Mouse (Mus musculus): Measurements from ENCODE around the gene Ssh2. TPM values are rescaled to one million over a fixed set of nuclear protein-coding genes. Genes with fewer than 3 reads are reported as not detected.

The Ssh2 gene
- polyA plus RNA-seq, 1 experiment from 2014 or later: 10.9 TPM

- Histone ChIP-seq H3K4me1 (ENCODE audit: control insufficient read depth, insufficient read depth, low read length) (no peaks in the 10 kb centered on the region), H3K4me3 (ENCODE audit: low read depth, low read length) (no peak within 1 kb of the TSS), H3K4me2 (replicated peaks; ENCODE audit: low read depth, low read length) (no peak within 1 kb of the TSS), H3K9ac (replicated peaks; ENCODE audit: low read depth, low read length) (no peak within 1 kb of the TSS), H3K27ac (ENCODE audit: low read length) (no peak within 1 kb of the TSS), H3K27me3 (ENCODE audit: control insufficient read depth, insufficient read depth, low read length) (no peaks in the 10 kb centered on the region), H3K36me3 (ENCODE audit: control insufficient read depth, insufficient read depth, low read length) (no peaks in the 10 kb centered on the region), H3K9me3 (ENCODE audit: control insufficient read depth, low read depth, low read length) (no peaks in the 10 kb centered on the region)
- ATAC-seq (ENCODE audit: insufficient number of reproducible peaks, insufficient read depth, low FRiP score, low read depth): no peak
- 67% methylated on average over 6 of the region's 6 CpGs for WGBS
Measured at GRCm38 (mm10) chr11:77188868-77189267, 27.2 kb upstream of the Ssh2 start, which contains the start of gene Efcab5. TSS of gene Efcab5 (minus strand) at chr11:77188968.

- Histone ChIP-seq H3K4me1 (ENCODE audit: control insufficient read depth, insufficient read depth, low read length) (no peaks in the 10 kb centered on the region), H3K4me2 (replicated peaks; ENCODE audit: low read depth, low read length) (no peak overlapping the region), H3K27ac (ENCODE audit: low read length) (no peak overlapping the region), H3K36me3 (ENCODE audit: control insufficient read depth, insufficient read depth, low read length) (no peaks in the 10 kb centered on the region), H3K9me3 (ENCODE audit: control insufficient read depth, low read depth, low read length) (no peaks in the 10 kb centered on the region), H3K4me3 (ENCODE audit: low read depth, low read length) (no peak overlapping the region), H3K27me3 (ENCODE audit: control insufficient read depth, insufficient read depth, low read length) (no peaks in the 10 kb centered on the region), H3K9ac (replicated peaks; ENCODE audit: low read depth, low read length) (no peak overlapping the region)
- no peak for ATAC-seq (ENCODE audit: insufficient number of reproducible peaks, insufficient read depth, low FRiP score, low read depth)
- 73% methylated on average over 5 of the region's 5 CpGs for WGBS
Measured at GRCm38 (mm10) chr11:77193410-77193809, 22.7 kb upstream of the Ssh2 start.

- H3K9me3 ChIP-seq (ENCODE audit: control insufficient read depth, low read depth, low read length): no peaks in the 10 kb centered on the region
- no peak overlapping the region for H3K4me2 ChIP-seq (replicated peaks; ENCODE audit: low read depth, low read length)
- H3K27me3 ChIP-seq (ENCODE audit: control insufficient read depth, insufficient read depth, low read length): no peaks in the 10 kb centered on the region
- WGBS: 50% methylated on average over 6 of the region's 6 CpGs
- ATAC-seq (ENCODE audit: insufficient number of reproducible peaks, insufficient read depth, low FRiP score, low read depth): peak; percentile 23; the same call in 1 of the 2 replicates
- no peaks in the 10 kb centered on the region for H3K4me1 ChIP-seq (ENCODE audit: control insufficient read depth, insufficient read depth, low read length)
- H3K36me3 ChIP-seq (ENCODE audit: control insufficient read depth, insufficient read depth, low read length): no peaks in the 10 kb centered on the region
- H3K4me3 ChIP-seq (ENCODE audit: low read depth, low read length): no peak overlapping the region
- no peak overlapping the region for H3K9ac ChIP-seq (replicated peaks; ENCODE audit: low read depth, low read length)
- H3K27ac ChIP-seq (ENCODE audit: low read length): no peak overlapping the region
Measured at GRCm38 (mm10) chr11:77193941-77194553, 22.0 kb upstream of the Ssh2 start.

DNA sequence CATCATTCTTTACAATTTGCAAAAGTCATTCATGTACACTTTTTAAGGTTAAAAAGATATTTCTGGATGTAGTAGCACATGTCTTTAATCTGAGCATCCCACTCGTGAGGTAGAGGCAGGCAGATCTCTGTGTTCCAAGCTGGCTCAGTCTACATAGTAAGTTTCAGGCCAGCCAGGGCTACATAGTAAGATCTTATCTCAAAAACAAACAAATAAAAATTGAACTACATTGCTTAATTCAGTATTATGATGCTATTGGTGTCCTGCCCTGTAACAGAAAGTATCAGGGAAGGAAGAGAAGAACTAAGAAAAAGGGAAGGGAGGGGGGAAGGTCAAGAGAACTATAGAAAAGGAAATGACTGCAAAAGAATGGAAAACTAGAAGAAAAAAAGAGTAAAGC lies 21.3 kb upstream of the Ssh2 start:
- no peak for ATAC-seq (ENCODE audit: insufficient number of reproducible peaks, insufficient read depth, low FRiP score, low read depth)
- H3K9me3 ChIP-seq (ENCODE audit: control insufficient read depth, low read depth, low read length): no peaks in the 10 kb centered on the region
- H3K4me2 ChIP-seq (replicated peaks; ENCODE audit: low read depth, low read length): no peak overlapping the region
- H3K4me1 ChIP-seq (ENCODE audit: control insufficient read depth, insufficient read depth, low read length): no peaks in the 10 kb centered on the region
- no peak overlapping the region for H3K9ac ChIP-seq (replicated peaks; ENCODE audit: low read depth, low read length)
- H3K27me3 ChIP-seq (ENCODE audit: control insufficient read depth, insufficient read depth, low read length): no peaks in the 10 kb centered on the region
- H3K36me3 ChIP-seq (ENCODE audit: control insufficient read depth, insufficient read depth, low read length): no peaks in the 10 kb centered on the region
- H3K27ac ChIP-seq (ENCODE audit: low read length): no peak overlapping the region
- WGBS: 74% methylated on average over 1 of the region's 1 CpGs
- no peak overlapping the region for H3K4me3 ChIP-seq (ENCODE audit: low read depth, low read length)

- H3K36me3 ChIP-seq (ENCODE audit: control insufficient read depth, insufficient read depth, low read length): no peaks in the 10 kb centered on the region
- no peak for ATAC-seq (ENCODE audit: insufficient number of reproducible peaks, insufficient read depth, low FRiP score, low read depth)
- H3K4me3 ChIP-seq (ENCODE audit: low read depth, low read length): no peak overlapping the region
- H3K27me3 ChIP-seq (ENCODE audit: control insufficient read depth, insufficient read depth, low read length): no peaks in the 10 kb centered on the region
- H3K4me1 ChIP-seq (ENCODE audit: control insufficient read depth, insufficient read depth, low read length): no peaks in the 10 kb centered on the region
- no peak overlapping the region for H3K9ac ChIP-seq (replicated peaks; ENCODE audit: low read depth, low read length)
- WGBS: 76% methylated on average over 11 of the region's 11 CpGs
- no peak overlapping the region for H3K4me2 ChIP-seq (replicated peaks; ENCODE audit: low read depth, low read length)
- H3K9me3 ChIP-seq (ENCODE audit: control insufficient read depth, low read depth, low read length): no peaks in the 10 kb centered on the region
- H3K27ac ChIP-seq (ENCODE audit: low read length): no peak overlapping the region; the same call in 1 of the 2 replicates
Measured at GRCm38 (mm10) chr11:77195360-77196109, 20.6 kb upstream of the Ssh2 start.

- WGBS: 41% methylated on average over 4 of the region's 4 CpGs
- no peaks in the 10 kb centered on the region for H3K36me3 ChIP-seq (ENCODE audit: control insufficient read depth, insufficient read depth, low read length)
- no peak overlapping the region for H3K4me2 ChIP-seq (replicated peaks; ENCODE audit: low read depth, low read length)
- H3K4me1 ChIP-seq (ENCODE audit: control insufficient read depth, insufficient read depth, low read length): no peaks in the 10 kb centered on the region
- no peaks in the 10 kb centered on the region for H3K27me3 ChIP-seq (ENCODE audit: control insufficient read depth, insufficient read depth, low read length)
- no peak overlapping the region for H3K4me3 ChIP-seq (ENCODE audit: low read depth, low read length)
- H3K9ac ChIP-seq (replicated peaks; ENCODE audit: low read depth, low read length): no peak overlapping the region
- H3K9me3 ChIP-seq (ENCODE audit: control insufficient read depth, low read depth, low read length): no peaks in the 10 kb centered on the region
- no peak for ATAC-seq (ENCODE audit: insufficient number of reproducible peaks, insufficient read depth, low FRiP score, low read depth)
- H3K27ac ChIP-seq (ENCODE audit: low read length): no peak overlapping the region; the same call in 1 of the 2 replicates
Measured at GRCm38 (mm10) chr11:77196181-77197143, 19.6 kb upstream of the Ssh2 start.

DNA sequence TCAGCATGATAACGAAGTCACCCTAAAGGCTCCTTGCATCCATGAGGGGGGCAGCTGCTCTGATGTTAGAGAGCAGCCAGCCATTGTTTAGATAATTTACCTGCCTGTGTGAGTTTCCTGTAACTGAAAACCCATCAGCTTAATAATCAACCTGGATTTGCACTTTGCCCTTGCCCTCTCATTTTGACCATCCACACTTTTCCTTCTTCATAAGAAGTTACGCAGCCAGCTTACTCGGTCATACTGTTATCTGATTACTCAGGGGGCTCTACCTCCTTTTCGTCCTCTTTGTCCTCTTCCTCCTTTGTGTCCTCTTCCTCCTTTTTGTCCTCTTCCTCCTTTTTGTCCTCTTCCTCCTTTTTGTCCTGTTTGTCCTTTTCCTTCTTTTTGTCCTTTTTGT lies 16.5 kb upstream of the Ssh2 start:
- Histone ChIP-seq H3K4me1 (ENCODE audit: control insufficient read depth, insufficient read depth, low read length) (no peaks in the 10 kb centered on the region), H3K9ac (replicated peaks; ENCODE audit: low read depth, low read length) (no peak overlapping the region), H3K4me2 (replicated peaks; ENCODE audit: low read depth, low read length) (no peak overlapping the region), H3K36me3 (ENCODE audit: control insufficient read depth, insufficient read depth, low read length) (no peaks in the 10 kb centered on the region), H3K27me3 (ENCODE audit: control insufficient read depth, insufficient read depth, low read length) (no peaks in the 10 kb centered on the region), H3K9me3 (ENCODE audit: control insufficient read depth, low read depth, low read length) (no peaks in the 10 kb centered on the region), H3K4me3 (ENCODE audit: low read depth, low read length) (no peak overlapping the region), H3K27ac (ENCODE audit: low read length) (no peak overlapping the region)
- 37% methylated on average over 4 of the region's 4 CpGs for WGBS
- no peak for ATAC-seq (ENCODE audit: insufficient number of reproducible peaks, insufficient read depth, low FRiP score, low read depth)

DNA sequence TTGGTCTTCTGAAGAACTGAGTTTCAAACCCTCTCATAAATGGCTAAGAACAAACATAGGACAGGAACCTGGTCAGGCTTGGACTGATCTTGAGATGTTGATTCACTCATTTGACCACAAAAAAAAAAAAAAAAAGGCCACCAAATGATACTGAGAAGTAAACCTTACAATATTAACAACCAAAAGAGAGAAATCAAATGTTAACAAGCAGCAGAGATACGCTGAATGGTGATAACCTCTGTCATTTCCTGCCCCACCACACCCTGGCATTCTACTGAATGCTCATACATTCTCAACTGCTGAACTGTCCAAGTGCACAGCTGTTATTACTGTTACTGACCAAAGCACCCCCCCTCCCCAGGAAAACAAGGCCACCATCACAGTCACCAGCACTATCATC lies 15.4 kb upstream of the Ssh2 start:
- H3K27ac ChIP-seq (ENCODE audit: low read length): no peak overlapping the region
- no peak for ATAC-seq (ENCODE audit: insufficient number of reproducible peaks, insufficient read depth, low FRiP score, low read depth)
- H3K4me1 ChIP-seq (ENCODE audit: control insufficient read depth, insufficient read depth, low read length): no peaks in the 10 kb centered on the region
- H3K27me3 ChIP-seq (ENCODE audit: control insufficient read depth, insufficient read depth, low read length): no peaks in the 10 kb centered on the region
- H3K4me2 ChIP-seq (replicated peaks; ENCODE audit: low read depth, low read length): no peak overlapping the region
- H3K36me3 ChIP-seq (ENCODE audit: control insufficient read depth, insufficient read depth, low read length): no peaks in the 10 kb centered on the region
- no peak overlapping the region for H3K9ac ChIP-seq (replicated peaks; ENCODE audit: low read depth, low read length)
- H3K4me3 ChIP-seq (ENCODE audit: low read depth, low read length): no peak overlapping the region
- 83% methylated on average over 1 of the region's 1 CpGs for WGBS
- H3K9me3 ChIP-seq (ENCODE audit: control insufficient read depth, low read depth, low read length): no peaks in the 10 kb centered on the region
